Mouse (Mus musculus): ENCODE results near the gene Gjc2.
A peak's percentile ranks its signal among the peaks of the same experiment; 100 is the strongest.

- no peak for TF ChIP-seq POLR2A (IDR thresholded peaks at IDR 0.05; ENCODE audit: borderline replicate concordance, extremely low read depth, insufficient read depth, insufficient read length, poor library complexity, severe bottlenecking)
- TF ChIP-seq CTCF (IDR thresholded peaks at IDR 0.05; ENCODE audit: borderline replicate concordance, extremely low read depth, insufficient read depth, insufficient read length) = peak; percentile 25; the same call in 1 of the 2 replicates
Observed at GRCm38 (mm10) chr11:59151729-59152128, 31.3 kb downstream of the Gjc2 start.
